Mouse (Mus musculus) CD4-positive naive resting alpha-beta T cell, adult 76 days (primary cell): ENCODE results near the gene Arhgef26. TPM values are rescaled to one million over a fixed set of nuclear protein-coding genes. Genes with fewer than 3 reads are reported as not detected.

Experiments
- total RNA-seq: library from RNA; stranded (reverse); gene quantifications from one replicate; pipeline ENCODE4 v1.2.4, GENCODE M21; 2023

Arhgef26 gene
- total RNA-seq, result 0.32 TPM

GRCm38 (mm10) chr3:62338044-62338443 is at the start of gene Arhgef26:
Gene Arhgef26, plus strand, starts transcription at chr3:62338344.

GRCm38 (mm10) chr3:62506488-62507205 is 168.5 kb downstream of the Arhgef26 start, which contains the start of gene Dhx36:
Gene Dhx36, minus strand, starts transcription at chr3:62507004.

Other genes starting within 250 kb of the Arhgef26 start
- gene Dhx36, start 168.7 kb downstream of the Arhgef26 start, total RNA-seq, result 74.7 TPM